Mouse (Mus musculus): ENCODE results near the gene Cbx2.

Gene Cbx2

GRCm38 (mm10) chr11:119042466-119043272 lies 19.9 kb downstream of the Cbx2 start:
- DNase-seq (ENCODE audit: low spot score in 2 of 2) = no peak

- DNase-seq (ENCODE audit: low spot score in 2 of 2) = no peak
These were observed 20.4 kb downstream of the Cbx2 start for GRCm38 (mm10) chr11:119043273-119043540.

GRCm38 (mm10) chr11:119043761-119044550 lies 21.2 kb downstream of the Cbx2 start:
- no peak for DNase-seq (ENCODE audit: low spot score in 2 of 2)

GRCm38 (mm10) chr11:119044551-119045337 lies 22.0 kb downstream of the Cbx2 start:
- no peak for DNase-seq (ENCODE audit: low spot score in 2 of 2)

GRCm38 (mm10) chr11:119046601-119047245 lies 24.0 kb downstream of the Cbx2 start:
- DNase-seq (ENCODE audit: low spot score in 2 of 2) = no peak

GRCm38 (mm10) chr11:119047261-119048132 lies 24.7 kb downstream of the Cbx2 start:
- DNase-seq (ENCODE audit: low spot score in 2 of 2) = no peak

- DNase-seq (ENCODE audit: low spot score in 2 of 2) = no peak
These were observed 25.4 kb downstream of the Cbx2 start for GRCm38 (mm10) chr11:119048133-119048510.

- no peak for DNase-seq (ENCODE audit: low spot score in 2 of 2)
These were observed 27.6 kb downstream of the Cbx2 start for GRCm38 (mm10) chr11:119050361-119050760.

- no peak for DNase-seq (ENCODE audit: low spot score in 2 of 2)
These were observed 28.7 kb downstream of the Cbx2 start for GRCm38 (mm10) chr11:119051426-119051825.

GRCm38 (mm10) chr11:119051927-119052660 lies 29.3 kb downstream of the Cbx2 start:
- DNase-seq (ENCODE audit: low spot score in 2 of 2) = no peak

- DNase-seq (ENCODE audit: low spot score in 2 of 2) = no peak
These were observed 30.0 kb downstream of the Cbx2 start for GRCm38 (mm10) chr11:119052661-119053256.

GRCm38 (mm10) chr11:119053257-119053670 lies 30.5 kb downstream of the Cbx2 start:
- peak; percentile 87 to 89 for DNase-seq (ENCODE audit: low spot score in 2 of 2)

GRCm38 (mm10) chr11:119053738-119054350 lies 31.1 kb downstream of the Cbx2 start:
- peak; percentile 63 to 71 for DNase-seq (ENCODE audit: low spot score in 2 of 2)

GRCm38 (mm10) chr11:119054351-119055345 lies 31.9 kb downstream of the Cbx2 start:
- peak in 1 of 2 experiments; percentile 28 for DNase-seq (ENCODE audit: low spot score in 2 of 2)

GRCm38 (mm10) chr11:119055571-119056131 lies 32.9 kb downstream of the Cbx2 start:
- DNase-seq (ENCODE audit: low spot score in 2 of 2) = no peak

GRCm38 (mm10) chr11:119056301-119057211 lies 33.8 kb downstream of the Cbx2 start:
- no peak for DNase-seq (ENCODE audit: low spot score in 2 of 2)

GRCm38 (mm10) chr11:119057291-119057690 lies 34.5 kb downstream of the Cbx2 start:
- DNase-seq (ENCODE audit: low spot score in 2 of 2) = no peak
